Mouse (Mus musculus): Measurements from ENCODE around the gene Mybpc2. TPM values are rescaled to one million over a fixed set of nuclear protein-coding genes. Genes with fewer than 3 reads are reported as not detected.

Gene Mybpc2
- total RNA-seq, 1 experiment from 2014 or later: 10.7 TPM

- ATAC-seq (replicated peaks; ENCODE audit: insufficient number of reproducible peaks, low FRiP score, low TSS enrichment, poor library complexity, severe bottlenecking): peak; percentile 89
Measured at GRCm38 (mm10) chr7:44548497-44549087, 24.1 kb upstream of the Mybpc2 start, which contains the start of gene Pold1. Gene Pold1, minus strand, starts transcription at chr7:44548849.

- ATAC-seq (replicated peaks; ENCODE audit: insufficient number of reproducible peaks, low FRiP score, low TSS enrichment, poor library complexity, severe bottlenecking): no peak
Measured at GRCm38 (mm10) chr7:44547725-44548124, 23.3 kb upstream of the Mybpc2 start.

- no peak for ATAC-seq (replicated peaks; ENCODE audit: insufficient number of reproducible peaks, low FRiP score, low TSS enrichment, poor library complexity, severe bottlenecking)
Measured at GRCm38 (mm10) chr7:44547041-44547440, 22.6 kb upstream of the Mybpc2 start.

- ATAC-seq (replicated peaks; ENCODE audit: insufficient number of reproducible peaks, low FRiP score, low TSS enrichment, poor library complexity, severe bottlenecking): no peak
Measured at GRCm38 (mm10) chr7:44546274-44546673, 21.8 kb upstream of the Mybpc2 start.

GRCm38 (mm10) chr7:44543071-44543470 is 18.6 kb upstream of the Mybpc2 start:
- no peak for ATAC-seq (replicated peaks; ENCODE audit: insufficient number of reproducible peaks, low FRiP score, low TSS enrichment, poor library complexity, severe bottlenecking)

GRCm38 (mm10) chr7:44542555-44542954 is 18.1 kb upstream of the Mybpc2 start:
- no peak for ATAC-seq (replicated peaks; ENCODE audit: insufficient number of reproducible peaks, low FRiP score, low TSS enrichment, poor library complexity, severe bottlenecking)

- no peak for ATAC-seq (replicated peaks; ENCODE audit: insufficient number of reproducible peaks, low FRiP score, low TSS enrichment, poor library complexity, severe bottlenecking)
Measured at GRCm38 (mm10) chr7:44538756-44539624, 14.5 kb upstream of the Mybpc2 start.

- no peak for ATAC-seq (replicated peaks; ENCODE audit: insufficient number of reproducible peaks, low FRiP score, low TSS enrichment, poor library complexity, severe bottlenecking)
Measured at GRCm38 (mm10) chr7:44537496-44537895, 13.0 kb upstream of the Mybpc2 start.

- no peak for ATAC-seq (replicated peaks; ENCODE audit: insufficient number of reproducible peaks, low FRiP score, low TSS enrichment, poor library complexity, severe bottlenecking)
Measured at GRCm38 (mm10) chr7:44537009-44537408, 12.6 kb upstream of the Mybpc2 start.

- ATAC-seq (replicated peaks; ENCODE audit: insufficient number of reproducible peaks, low FRiP score, low TSS enrichment, poor library complexity, severe bottlenecking): no peak
Measured at GRCm38 (mm10) chr7:44536590-44536968, 12.1 kb upstream of the Mybpc2 start.

GRCm38 (mm10) chr7:44535657-44536589 is 11.5 kb upstream of the Mybpc2 start:
- ATAC-seq (replicated peaks; ENCODE audit: insufficient number of reproducible peaks, low FRiP score, low TSS enrichment, poor library complexity, severe bottlenecking): no peak

GRCm38 (mm10) chr7:44534656-44535441 is 10.4 kb upstream of the Mybpc2 start:
- ATAC-seq (replicated peaks; ENCODE audit: insufficient number of reproducible peaks, low FRiP score, low TSS enrichment, poor library complexity, severe bottlenecking): no peak

- peak; percentile 54 for ATAC-seq (replicated peaks; ENCODE audit: insufficient number of reproducible peaks, low FRiP score, low TSS enrichment, poor library complexity, severe bottlenecking)
Measured at GRCm38 (mm10) chr7:44534242-44534641, 9.8 kb upstream of the Mybpc2 start.

- no peak for ATAC-seq (replicated peaks; ENCODE audit: insufficient number of reproducible peaks, low FRiP score, low TSS enrichment, poor library complexity, severe bottlenecking)
Measured at GRCm38 (mm10) chr7:44533746-44534045, 9.2 kb upstream of the Mybpc2 start.

- no peak for ATAC-seq (replicated peaks; ENCODE audit: insufficient number of reproducible peaks, low FRiP score, low TSS enrichment, poor library complexity, severe bottlenecking)
Measured at GRCm38 (mm10) chr7:44532918-44533745, 8.7 kb upstream of the Mybpc2 start.

- ATAC-seq (replicated peaks; ENCODE audit: insufficient number of reproducible peaks, low FRiP score, low TSS enrichment, poor library complexity, severe bottlenecking): no peak
Measured at GRCm38 (mm10) chr7:44531946-44532732, 7.7 kb upstream of the Mybpc2 start, which contains the start of gene Spib. Gene Spib, minus strand, starts transcription at chr7:44532071.

- ATAC-seq (replicated peaks; ENCODE audit: insufficient number of reproducible peaks, low FRiP score, low TSS enrichment, poor library complexity, severe bottlenecking): no peak
Measured at GRCm38 (mm10) chr7:44531207-44531606, 6.8 kb upstream of the Mybpc2 start.

All from monocyte, adult 5-6 weeks (primary cell).